Mouse (Mus musculus) E14TG2a.4 (cell line): ENCODE results near the gene Fam19a5.

ENCODE experiments used
- H3K27me3 ChIP-seq: 2 replicates; pipeline ENCODE4 v1.6.1; 2014; ENCODE audit warnings: low read length, control low read depth; ENCODE audit not compliant: insufficient read depth
- H3K36me3 ChIP-seq: 2 replicates; pipeline ENCODE4 v1.6.1; 2014; ENCODE audit warnings: low read length, control low read depth; ENCODE audit not compliant: insufficient read depth
- H3K4me1 ChIP-seq: replicated peaks from 2 replicates; pipeline ENCODE4 v1.6.1; 2014; ENCODE audit warnings: low read depth, low read length, control low read depth
- H3K4me3 ChIP-seq: replicated peaks from 2 replicates; pipeline ENCODE4 v1.5.1; 2014; ENCODE audit warnings: mild to moderate bottlenecking, low read length
- H3K9me3 ChIP-seq: 2 replicates; pipeline ENCODE4 v1.6.1; 2014; ENCODE audit warnings: low read length, control low read depth
- CTCF ChIP-seq: conservative IDR thresholded peaks from 2 replicates; pipeline ENCODE4 v1.5.1; 2014; ENCODE audit warnings: low read length
- NANOG ChIP-seq: IDR thresholded peaks from 2 replicates; pipeline ENCODE4 v1.6.1; 2014; ENCODE audit warnings: borderline replicate concordance, low read length, mixed read lengths
- POU5F1 ChIP-seq: IDR thresholded peaks from 2 replicates; pipeline ENCODE4 v1.6.1; 2014; ENCODE audit warnings: low read length, borderline replicate concordance

Fam19a5 gene

DNA sequence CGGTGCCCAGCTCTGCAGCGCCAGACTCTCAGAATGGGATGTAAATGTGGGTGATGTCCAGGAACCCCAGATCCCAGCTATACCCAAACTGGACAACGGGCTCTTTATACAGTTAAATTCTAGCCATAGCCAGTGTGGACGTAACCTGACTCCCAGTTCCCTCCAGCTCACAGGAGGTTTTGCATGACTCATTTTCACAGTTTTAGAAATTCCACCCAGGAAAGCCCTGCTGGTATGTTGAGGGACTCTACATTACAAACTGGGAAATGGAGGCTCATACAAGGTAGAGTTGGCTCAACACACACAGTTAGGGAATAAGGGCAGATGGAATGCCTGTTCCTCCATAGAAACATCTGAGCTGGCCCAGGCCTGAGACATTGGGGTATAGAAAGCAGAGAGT lies 147.9 kb downstream of the Fam19a5 start:
- TF ChIP-seq POU5F1 (no peak), NANOG (no peak), CTCF (no peak)
- Histone ChIP-seq H3K9me3 (peaks cover 2% of the 10 kb centered on the region), H3K27me3 (no peaks in the 10 kb centered on the region), H3K4me3 (no peak overlapping the region), H3K36me3 (no peaks in the 10 kb centered on the region), H3K4me1 (no peaks in the 10 kb centered on the region)

DNA sequence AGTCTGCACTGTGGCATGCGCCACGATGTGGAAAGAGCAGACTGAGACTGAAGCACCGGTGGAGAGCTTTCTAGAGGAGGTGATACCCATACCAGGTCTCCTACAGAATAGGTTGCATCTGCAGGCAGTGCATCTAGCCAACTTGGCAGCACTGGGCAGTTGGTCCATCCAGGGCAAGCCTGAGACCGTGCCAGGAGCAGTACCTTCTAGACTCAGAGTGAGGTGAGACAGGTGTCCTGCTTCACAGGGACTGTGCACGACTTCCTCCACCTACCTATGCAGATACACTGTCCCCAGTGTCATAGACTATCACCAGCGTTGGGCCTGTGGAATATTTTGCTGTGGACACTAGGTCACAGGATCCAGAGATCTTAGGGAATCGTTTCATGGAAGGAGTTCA lies 148.3 kb downstream of the Fam19a5 start:
- Histone ChIP-seq H3K36me3 (no peaks in the 10 kb centered on the region), H3K9me3 (peaks cover 6% of the 10 kb centered on the region), H3K4me3 (no peak overlapping the region), H3K4me1 (no peaks in the 10 kb centered on the region), H3K27me3 (no peaks in the 10 kb centered on the region)
- TF ChIP-seq POU5F1: no peak
- TF ChIP-seq NANOG: no peak
- no peak for TF ChIP-seq CTCF

DNA sequence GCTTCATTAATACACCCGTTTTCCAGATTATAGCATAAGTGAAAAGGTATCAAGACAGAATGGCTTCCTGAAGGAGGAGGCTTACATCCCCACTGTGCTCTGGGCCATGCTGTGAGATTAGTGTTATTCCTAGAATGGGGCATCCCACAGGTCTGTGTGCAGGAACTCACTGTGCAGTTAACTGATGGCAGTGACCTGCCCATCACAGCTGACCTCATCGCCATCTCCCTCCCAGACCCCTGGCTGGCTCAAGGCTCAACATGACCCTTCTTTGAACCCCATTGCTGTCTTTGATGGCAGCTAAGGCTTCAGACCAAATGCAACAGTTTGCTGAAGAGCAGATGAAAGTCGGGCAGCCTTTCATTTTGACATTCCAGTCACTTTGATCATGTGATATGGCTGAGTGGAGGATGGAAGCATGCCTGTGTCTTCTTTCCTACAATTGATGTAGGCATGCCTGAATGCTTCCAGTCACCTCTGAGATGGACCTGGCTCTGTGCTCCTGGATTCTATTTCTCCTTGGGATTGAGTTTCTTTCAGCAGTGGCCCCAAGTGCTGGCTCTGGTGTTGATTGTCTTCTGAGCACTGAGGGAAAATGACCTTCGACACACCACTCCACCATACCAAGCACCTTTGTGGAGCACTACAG lies 148.9 kb downstream of the Fam19a5 start:
- Histone ChIP-seq H3K4me1 (no peaks in the 10 kb centered on the region), H3K27me3 (no peaks in the 10 kb centered on the region), H3K4me3 (no peak overlapping the region), H3K36me3 (no peaks in the 10 kb centered on the region), H3K9me3 (peaks cover 7% of the 10 kb centered on the region)
- TF ChIP-seq NANOG (no peak), CTCF (no peak), POU5F1 (no peak)

DNA sequence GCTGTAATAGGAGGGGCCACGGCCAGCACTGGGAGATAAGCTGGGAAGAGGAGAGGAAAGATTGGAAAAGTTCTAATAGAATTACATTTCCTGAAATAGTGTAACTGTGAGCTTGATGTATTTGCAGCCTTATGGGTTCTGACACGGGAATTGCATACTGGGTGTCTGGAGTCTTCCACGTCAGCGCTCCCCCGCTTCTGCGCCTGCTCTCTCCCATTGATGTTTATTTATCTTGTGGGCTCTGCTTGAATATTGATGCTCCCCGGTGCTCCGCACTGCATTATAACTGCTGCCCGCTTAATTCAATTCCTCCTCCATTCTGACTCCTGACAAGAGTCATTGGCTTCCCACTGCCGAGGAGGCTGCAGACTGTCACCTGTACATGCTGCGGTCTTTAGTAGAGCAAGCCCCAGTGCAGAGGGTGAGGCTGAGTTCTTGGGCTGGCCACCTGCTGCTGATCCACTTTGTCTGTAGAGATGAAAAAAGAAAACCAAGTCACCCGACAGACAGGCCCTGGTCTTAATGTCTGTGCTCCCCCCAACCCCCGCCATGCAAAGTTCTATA lies 153.4 kb downstream of the Fam19a5 start:
- H3K4me3 ChIP-seq: no peak overlapping the region
- no peak for TF ChIP-seq POU5F1
- TF ChIP-seq NANOG: no peak
- no peak for TF ChIP-seq CTCF
- peaks cover 23% of the 10 kb centered on the region for H3K9me3 ChIP-seq
- no peaks in the 10 kb centered on the region for H3K36me3 ChIP-seq
- H3K4me1 ChIP-seq: no peaks in the 10 kb centered on the region
- H3K27me3 ChIP-seq: no peaks in the 10 kb centered on the region

DNA sequence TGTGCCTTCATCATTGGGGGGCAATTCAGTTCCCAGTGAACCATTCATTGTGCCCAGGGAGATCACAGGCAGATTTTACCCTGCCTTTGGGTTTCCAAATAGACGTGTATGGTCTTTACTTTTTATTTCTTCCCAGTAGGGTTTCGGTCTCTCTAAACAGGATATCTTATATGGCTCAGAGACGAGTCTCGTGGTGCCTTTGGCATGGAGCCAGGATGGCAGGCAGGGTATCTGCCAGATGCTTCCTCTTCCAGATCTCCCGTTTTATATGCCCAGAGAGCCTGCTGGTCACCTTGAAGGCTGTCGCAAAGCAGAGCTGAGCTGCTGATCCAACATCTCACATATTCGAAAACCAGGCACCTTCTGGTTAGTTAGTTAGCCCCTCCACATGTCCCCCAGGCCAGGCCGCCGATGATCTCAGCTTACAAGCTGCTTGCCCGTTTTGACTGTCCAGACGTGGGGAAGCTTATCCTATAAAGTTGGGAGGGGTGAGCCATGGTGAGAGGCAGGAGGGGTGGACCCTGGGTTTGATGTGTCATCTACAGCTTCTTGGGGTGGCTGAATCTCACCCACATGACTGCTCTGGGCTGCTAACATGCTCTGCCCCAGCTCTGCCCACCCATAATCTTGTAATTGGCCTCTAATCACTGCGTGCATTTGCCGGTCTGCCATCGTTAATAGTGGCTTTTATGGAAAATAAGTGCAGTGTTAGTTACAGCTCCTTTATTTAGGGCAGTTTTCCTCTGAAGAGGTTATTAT lies 154.6 kb downstream of the Fam19a5 start:
- no peak for TF ChIP-seq NANOG
- no peak for TF ChIP-seq CTCF
- TF ChIP-seq POU5F1: no peak
- Histone ChIP-seq H3K4me3 (no peak overlapping the region), H3K36me3 (no peaks in the 10 kb centered on the region), H3K4me1 (no peaks in the 10 kb centered on the region), H3K27me3 (no peaks in the 10 kb centered on the region), H3K9me3 (peaks cover 23% of the 10 kb centered on the region)

DNA sequence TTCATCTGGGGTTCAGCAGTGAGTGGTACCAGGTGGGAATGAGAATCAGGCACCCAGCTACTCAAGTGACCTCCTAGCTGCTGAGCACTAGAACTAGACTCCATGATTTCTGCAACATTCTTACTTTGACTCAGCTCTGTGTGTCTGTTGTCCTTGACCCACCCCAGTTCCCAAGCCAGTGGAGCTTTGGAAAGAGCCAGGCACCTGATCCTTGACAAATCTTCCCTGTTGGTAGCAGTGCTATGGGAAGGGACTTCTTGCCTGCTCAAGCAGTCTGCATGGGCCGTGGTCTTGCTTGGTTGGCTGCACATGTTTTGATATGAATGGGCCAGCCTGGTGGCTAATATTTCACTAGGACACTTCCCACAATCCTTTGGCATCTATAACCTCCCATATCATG lies 158.7 kb downstream of the Fam19a5 start:
- no peaks in the 10 kb centered on the region for H3K27me3 ChIP-seq
- no peaks in the 10 kb centered on the region for H3K4me1 ChIP-seq
- no peaks in the 10 kb centered on the region for H3K36me3 ChIP-seq
- no peak overlapping the region for H3K4me3 ChIP-seq
- no peak for TF ChIP-seq CTCF
- TF ChIP-seq NANOG: no peak
- no peak for TF ChIP-seq POU5F1
- peaks cover 16% of the 10 kb centered on the region; the same call in 1 of the 2 replicates for H3K9me3 ChIP-seq

DNA sequence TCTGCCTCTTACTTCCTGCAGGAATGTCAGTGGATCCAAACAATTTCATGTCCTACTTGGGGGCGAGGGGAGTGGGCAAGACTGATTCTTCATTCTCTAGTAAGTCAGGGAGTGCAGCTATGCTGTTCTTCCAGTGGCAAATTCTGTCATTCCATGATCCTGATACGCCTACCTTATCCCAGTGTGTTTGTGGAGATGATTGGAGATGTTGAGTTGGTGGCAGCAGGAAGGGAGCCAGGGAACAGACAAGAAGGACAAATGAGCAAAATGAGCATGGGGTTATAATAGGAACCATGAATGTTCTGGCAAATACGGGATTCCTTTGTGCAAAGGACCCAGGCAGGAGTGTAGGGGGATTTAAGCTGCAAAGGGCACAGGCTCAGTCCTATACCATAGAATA lies 159.2 kb downstream of the Fam19a5 start:
- Histone ChIP-seq H3K4me1 (no peaks in the 10 kb centered on the region), H3K4me3 (no peak overlapping the region), H3K36me3 (no peaks in the 10 kb centered on the region), H3K27me3 (no peaks in the 10 kb centered on the region), H3K9me3 (peaks cover 16% of the 10 kb centered on the region; the same call in 1 of the 2 replicates)
- TF ChIP-seq NANOG (no peak), POU5F1 (no peak), CTCF (no peak)

DNA sequence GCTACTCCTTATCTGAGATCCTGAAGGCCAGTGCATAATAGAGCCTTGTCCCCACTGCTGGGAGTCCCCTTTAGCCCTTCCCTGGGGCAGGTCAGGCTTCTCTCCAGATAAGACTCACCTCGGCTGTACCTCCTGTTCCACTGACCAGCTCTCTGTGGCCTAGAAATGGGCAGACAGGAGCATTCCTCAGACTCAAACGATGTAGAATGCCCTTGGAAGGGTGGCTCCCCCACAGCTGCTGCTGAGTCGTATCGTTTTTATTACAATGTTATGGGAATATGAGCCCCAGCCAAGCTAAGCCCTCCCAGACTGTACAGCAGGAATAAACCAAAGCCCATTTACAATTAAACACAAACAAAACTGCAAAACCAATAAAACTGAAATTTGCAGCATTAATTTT lies 167.7 kb downstream of the Fam19a5 start:
- H3K4me3 ChIP-seq: no peak overlapping the region
- no peaks in the 10 kb centered on the region for H3K36me3 ChIP-seq
- TF ChIP-seq POU5F1 (no peak), CTCF (no peak), NANOG (no peak)
- no peaks in the 10 kb centered on the region for H3K4me1 ChIP-seq
- H3K9me3 ChIP-seq: 0 out of 2 replicates have a peak, but pooled peaks cover 3% of the 10 kb centered on the region
- no peaks in the 10 kb centered on the region for H3K27me3 ChIP-seq

DNA sequence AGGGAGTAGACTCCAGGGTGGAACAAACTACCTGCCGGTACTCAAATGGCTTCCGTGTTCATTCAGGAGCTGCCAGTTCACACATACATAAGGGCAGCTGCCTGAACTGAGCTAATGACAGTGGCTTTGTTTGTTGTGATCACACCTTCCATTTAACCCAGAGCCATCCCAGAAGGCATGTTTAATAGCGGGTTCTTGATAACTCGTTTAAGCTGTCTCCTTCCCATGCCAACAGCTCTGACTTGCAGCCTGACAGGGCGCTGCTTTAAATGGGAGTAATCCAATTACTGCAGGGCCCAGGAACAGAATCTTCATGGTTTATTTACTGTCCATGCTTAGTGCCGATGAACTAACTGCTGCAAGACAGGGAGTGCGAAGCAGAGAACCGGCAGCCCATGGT lies 168.1 kb downstream of the Fam19a5 start:
- TF ChIP-seq CTCF (no peak), NANOG (no peak), POU5F1 (no peak)
- H3K36me3 ChIP-seq: no peaks in the 10 kb centered on the region
- H3K27me3 ChIP-seq: no peaks in the 10 kb centered on the region
- H3K4me1 ChIP-seq: no peaks in the 10 kb centered on the region
- 0 out of 2 replicates have a peak, but pooled peaks cover 3% of the 10 kb centered on the region for H3K9me3 ChIP-seq
- no peak overlapping the region for H3K4me3 ChIP-seq
